Mouse (Mus musculus) limb, embryonic 14.5 days (tissue): Measurements from ENCODE around the gene Pdcd4. TPM values are rescaled to one million over a fixed set of nuclear protein-coding genes. Genes with fewer than 3 reads are reported as not detected.

Experiments used
- ATAC-seq: fragments of 200-750 bp; cut with Nextera tagmentation; 2 replicates; pipeline ENCODE4 v1.8.0; 2017; ENCODE audit warnings: low read depth, moderate number of reproducible peaks, moderate TSS enrichment; ENCODE audit not compliant: low FRiP score
- DNase-seq: peaks from one replicate; pipeline ENCODE4 v3.0.0-alpha.2; 2015; ENCODE audit warnings: low spot score
- H3K27ac ChIP-seq: fragments of 300-500 bp; sonication (generic); replicated peaks from 2 replicates; pipeline ENCODE4 v1.5.1; 2014; ENCODE audit warnings: low read depth, mild to moderate bottlenecking, low read length, moderate library complexity, mixed read lengths
- H3K27me3 ChIP-seq: fragments of 300-500 bp; sonication (generic); 2 replicates; pipeline ENCODE4 v1.6.1; 2014; ENCODE audit warnings: low read length, mixed read lengths; ENCODE audit not compliant: control insufficient read depth, insufficient read depth
- H3K36me3 ChIP-seq: fragments of 300-500 bp; sonication (generic); 2 replicates; pipeline ENCODE4 v1.6.1; 2014; ENCODE audit warnings: mild to moderate bottlenecking, low read length, moderate library complexity, mixed read lengths; ENCODE audit not compliant: control insufficient read depth, insufficient read depth
- H3K4me1 ChIP-seq: fragments of 300-500 bp; sonication (generic); 2 replicates; pipeline ENCODE4 v1.6.1; 2014; ENCODE audit warnings: antibody characterized with exemption, low read length, mixed read lengths; ENCODE audit not compliant: control insufficient read depth, insufficient read depth
- H3K4me2 ChIP-seq: fragments of 300-500 bp; sonication (generic); replicated peaks from 2 replicates; pipeline ENCODE4 v1.6.1; 2014; ENCODE audit warnings: low read depth, mild to moderate bottlenecking, low read length, moderate library complexity; ENCODE audit not compliant: severe bottlenecking
- H3K4me3 ChIP-seq: fragments of 300-500 bp; sonication (generic); replicated peaks from 2 replicates; pipeline ENCODE4 v1.5.1; 2014; ENCODE audit warnings: low read length
- H3K9ac ChIP-seq: fragments of 300-500 bp; sonication (generic); 2 replicates; pipeline ENCODE4 v1.6.1; 2014; ENCODE audit warnings: mild to moderate bottlenecking, low read depth, low read length, moderate library complexity; ENCODE audit not compliant: severe bottlenecking
- H3K9me3 ChIP-seq: fragments of 300-500 bp; sonication (generic); 2 replicates; pipeline ENCODE4 v1.6.1; 2016; ENCODE audit warnings: low read length; ENCODE audit not compliant: control insufficient read depth
- POLR2A ChIP-seq: fragments of 200-500 bp; IDR thresholded peaks from 2 replicates; pipeline ENCODE4 v1.8.0; 2012; ENCODE audit warnings: inconsistent platforms, mild to moderate bottlenecking, moderate library complexity, borderline replicate concordance; ENCODE audit not compliant: insufficient read depth, insufficient read length; ENCODE audit errors: extremely low read depth
- WGBS: fragments of 180-500 bp; shearing (Covaris S2); extraction: QIAGEN DNeasy Blood & Tissue Kit; methylation state at CpG from one replicate; pipeline ENCODE4 v1.1.7; 2014; 5-methylcytosine and 5-hydroxymethylcytosine counted together
- polyA plus RNA-seq, 2 experiments: library from polyadenylated mRNA; depleted of rRNA in 1 of 2; stranded (reverse) in 1 of 2; unstranded in 1 of 2; fragments of >200 nt; fragmentation: Nextera tagmentation in 1 of 2; extraction: Ambion mirVana in 1 of 2; gene quantifications; 2 replicates each; pipeline versions ENCODE4 v1.2.1 to v1.2.3; 2012 to 2014

The Pdcd4 gene
- polyA plus RNA-seq, 2 experiments: 43.3 to 96.4 TPM

DNA sequence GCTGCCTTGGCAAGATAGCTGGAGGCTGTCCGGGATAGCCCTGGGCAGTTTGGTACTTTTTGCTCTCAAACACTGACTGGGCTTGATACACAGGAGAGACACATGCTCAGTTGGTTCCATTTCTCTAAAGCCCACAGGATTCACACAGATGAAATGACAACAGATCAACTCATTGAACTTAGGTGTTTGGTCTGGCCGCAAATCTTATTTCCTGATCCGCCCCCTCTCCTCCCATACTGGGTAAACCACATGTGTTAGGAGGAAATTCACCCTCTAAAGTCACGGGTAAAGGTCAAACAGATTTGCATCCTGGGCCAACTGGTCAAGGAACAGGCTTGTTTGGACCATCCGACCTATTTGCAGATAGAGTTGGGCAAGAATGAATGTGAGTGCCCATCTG lies 2.5 kb upstream of the Pdcd4 start:
- Histone ChIP-seq H3K4me3 (no peak overlapping the region), H3K9ac (no peak overlapping the region), H3K4me2 (no peak overlapping the region), H3K27me3 (no peaks in the 10 kb centered on the region), H3K36me3 (no peaks in the 10 kb centered on the region), H3K27ac (no peak overlapping the region), H3K4me1 (peaks cover 43% of the 10 kb centered on the region), H3K9me3 (no peaks in the 10 kb centered on the region)
- WGBS: 63% methylated on average over 5 of the region's 5 CpGs
- ATAC-seq (no peak), DNase-seq (no peak)
- no peak for TF ChIP-seq POLR2A

DNA sequence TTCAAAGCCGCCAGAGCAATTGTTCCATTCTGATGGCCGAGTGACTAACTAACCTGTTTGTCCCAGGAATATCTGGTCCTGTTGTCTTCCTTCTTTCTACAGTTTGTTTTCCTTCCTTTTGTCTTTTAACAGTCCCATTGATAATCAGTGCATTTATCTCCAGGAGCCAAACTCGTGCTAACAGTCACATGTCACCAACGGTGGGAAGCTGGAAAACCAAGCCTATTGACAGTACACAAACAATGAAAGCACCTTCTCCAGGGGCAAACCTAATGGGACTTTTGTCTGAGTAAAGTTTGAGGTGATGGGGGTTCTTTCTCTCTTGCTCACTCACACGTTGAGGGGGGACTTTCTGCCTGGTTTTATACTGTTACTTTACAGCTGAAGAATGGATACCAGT lies 1.8 kb upstream of the Pdcd4 start:
- no peak overlapping the region for H3K4me2 ChIP-seq
- no peaks in the 10 kb centered on the region for H3K9me3 ChIP-seq
- DNase-seq (no peak), ATAC-seq (no peak)
- no peak overlapping the region for H3K27ac ChIP-seq
- TF ChIP-seq POLR2A: no peak
- no peak overlapping the region for H3K4me3 ChIP-seq
- no peak overlapping the region for H3K9ac ChIP-seq
- H3K4me1 ChIP-seq: peaks cover 50% of the 10 kb centered on the region
- no peaks in the 10 kb centered on the region for H3K27me3 ChIP-seq
- 66% methylated on average over 5 of the region's 5 CpGs for WGBS
- H3K36me3 ChIP-seq: no peaks in the 10 kb centered on the region

DNA sequence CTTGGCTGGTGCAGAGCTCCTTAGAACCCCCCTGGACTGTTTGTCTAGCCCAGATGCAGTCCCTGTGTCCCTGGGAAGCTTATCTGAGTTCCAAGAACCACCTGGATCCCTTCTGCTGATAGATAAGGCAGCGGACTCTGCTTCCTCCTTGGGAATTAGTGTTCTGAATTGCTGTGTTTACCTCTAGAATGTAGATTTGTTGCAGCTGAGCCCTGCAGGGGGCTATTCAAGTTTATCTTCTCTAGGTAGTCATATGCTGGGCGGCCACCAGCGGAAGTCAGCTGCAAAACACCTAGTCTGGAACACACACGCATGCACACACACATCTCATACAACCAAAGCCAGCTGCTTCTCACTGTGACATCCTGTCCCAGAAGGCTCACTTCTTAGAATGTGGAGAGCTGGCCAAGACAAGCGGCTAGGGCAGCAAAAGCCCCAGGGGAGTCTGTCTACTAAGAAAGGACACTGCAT lies 1.2 kb upstream of the Pdcd4 start:
- H3K27ac ChIP-seq: no peak overlapping the region

DNA sequence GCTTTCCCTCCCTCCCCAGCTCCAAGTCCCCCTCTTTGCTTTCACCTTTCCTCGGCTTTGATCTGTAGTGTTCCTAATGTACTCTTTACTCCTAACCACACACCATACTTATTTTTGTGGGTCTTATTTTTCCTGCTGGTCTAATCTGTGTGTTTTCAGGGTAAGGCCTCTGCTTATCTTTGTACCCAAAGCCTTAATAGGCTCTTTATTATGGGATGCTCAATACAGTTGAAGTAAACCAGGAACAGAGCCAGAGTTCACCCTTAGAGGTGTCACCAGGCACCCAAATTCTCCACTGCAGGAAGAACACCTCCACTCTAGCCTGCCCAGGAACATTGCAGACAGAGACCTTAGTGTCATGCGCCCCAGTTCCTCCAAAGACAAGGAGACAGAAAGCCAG lies 462 bp upstream of the Pdcd4 start:
- Histone ChIP-seq H3K27ac (peak overlapping the region; percentile 88), H3K27me3 (no peaks in the 10 kb centered on the region), H3K36me3 (no peaks in the 10 kb centered on the region), H3K9ac (no peak overlapping the region), H3K4me2 (no peak overlapping the region), H3K4me3 (no peak overlapping the region), H3K9me3 (no peaks in the 10 kb centered on the region), H3K4me1 (peaks cover 59% of the 10 kb centered on the region)
- TF ChIP-seq POLR2A: no peak
- DNase-seq (no peak), ATAC-seq (no peak; the same call in 1 of the 2 replicates)
- 85% methylated on average over 2 of the region's 2 CpGs for WGBS

More for the DNA sequence above, 1.2 kb upstream of the Pdcd4 start:
- no peaks in the 10 kb centered on the region for H3K27me3 ChIP-seq
- H3K4me1 ChIP-seq: peaks cover 56% of the 10 kb centered on the region
- H3K9me3 ChIP-seq: no peaks in the 10 kb centered on the region
- ATAC-seq (no peak), DNase-seq (no peak)
- no peak for TF ChIP-seq POLR2A
- no peak overlapping the region for H3K4me3 ChIP-seq
- 61% methylated on average over 5 of the region's 5 CpGs for WGBS
- no peak overlapping the region for H3K9ac ChIP-seq
- no peak overlapping the region for H3K4me2 ChIP-seq
- H3K36me3 ChIP-seq: no peaks in the 10 kb centered on the region

DNA sequence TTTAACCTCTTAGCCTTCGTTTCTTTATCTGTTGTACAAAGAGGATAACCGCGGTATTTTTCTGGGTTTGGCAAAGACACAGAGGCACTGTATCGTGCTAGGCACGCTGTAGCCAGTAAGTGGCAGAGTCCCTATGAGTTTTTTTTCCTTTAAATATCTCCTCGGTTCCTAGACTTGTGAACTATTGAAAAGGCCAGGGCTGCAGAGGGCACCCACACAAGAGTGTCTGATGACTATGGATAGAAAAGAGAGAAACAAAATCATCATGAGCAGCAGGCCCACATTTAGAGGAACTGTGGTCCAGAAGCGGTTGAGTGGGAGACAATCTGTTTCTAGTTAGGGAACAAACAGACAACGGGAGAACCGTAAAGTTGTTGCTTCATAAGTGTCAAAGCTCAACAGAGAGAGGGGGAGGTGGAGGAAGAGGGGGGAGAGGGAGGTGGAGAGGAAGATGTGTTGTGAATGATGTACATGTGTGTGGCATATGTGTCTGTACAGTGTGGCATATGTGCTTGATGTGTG lies 868 bp downstream of the Pdcd4 start:
- no peak for TF ChIP-seq POLR2A
- 47% methylated on average over 9 of the region's 9 CpGs for WGBS
- H3K4me2 ChIP-seq: peak overlapping the region; percentile 18; the same call in 1 of the 2 replicates
- no peaks in the 10 kb centered on the region for H3K27me3 ChIP-seq
- H3K36me3 ChIP-seq: no peaks in the 10 kb centered on the region
- H3K4me3 ChIP-seq: no peak overlapping the region
- peaks cover 59% of the 10 kb centered on the region for H3K4me1 ChIP-seq
- ATAC-seq (no peak), DNase-seq (no peak)
- no peaks in the 10 kb centered on the region for H3K9me3 ChIP-seq
- peak overlapping the region; percentile 88 for H3K27ac ChIP-seq
- H3K9ac ChIP-seq: no peak overlapping the region
